Mouse (Mus musculus): ENCODE results near the gene Pde4d. TPM values are rescaled to one million over a fixed set of nuclear protein-coding genes. Genes with fewer than 3 reads are reported as not detected.

Pde4d gene
- polyA plus RNA-seq, 1 experiment from 2014 or later = 9.8 TPM

- H3K36me3 ChIP-seq (replicated peaks) = no peaks in the 10 kb centered on the region
- H3K4me1 ChIP-seq = peaks cover 30% of the 10 kb centered on the region
- H3K4me3 ChIP-seq = no peak overlapping the region; the same call in 1 of the 2 replicates
- H3K27me3 ChIP-seq (ENCODE audit: poor library complexity, severe bottlenecking) = no peaks in the 10 kb centered on the region
- WGBS = 2% methylated on average over 3 of the region's 3 CpGs
- H3K9me3 ChIP-seq = no peaks in the 10 kb centered on the region
- H3K27ac ChIP-seq = peak overlapping the region; percentile 53; the same call in 1 of the 2 replicates
- DNase-seq (ENCODE audit: extremely low spot score, low spot score) = no peak
Measured at GRCm38 (mm10) chr13:109633037-109633418, 1183.3 kb downstream of the Pde4d start.

- H3K4me3 ChIP-seq = no peak overlapping the region
- WGBS = 74% methylated on average over 10 of the region's 10 CpGs
- no peaks in the 10 kb centered on the region for H3K36me3 ChIP-seq (replicated peaks)
- no peaks in the 10 kb centered on the region for H3K9me3 ChIP-seq
- H3K27me3 ChIP-seq (ENCODE audit: poor library complexity, severe bottlenecking) = no peaks in the 10 kb centered on the region
- no peak for DNase-seq (ENCODE audit: extremely low spot score, low spot score)
- H3K4me1 ChIP-seq = peaks cover 30% of the 10 kb centered on the region
- no peak overlapping the region for H3K27ac ChIP-seq
Measured at GRCm38 (mm10) chr13:109635901-109636520, 1186.3 kb downstream of the Pde4d start.

GRCm38 (mm10) chr13:109638273-109638672 lies 1188.5 kb downstream of the Pde4d start:
- Histone ChIP-seq H3K4me3 (no peak overlapping the region), H3K36me3 (replicated peaks) (no peaks in the 10 kb centered on the region), H3K4me1 (peaks cover 11% of the 10 kb centered on the region), H3K27ac (no peak overlapping the region), H3K27me3 (ENCODE audit: poor library complexity, severe bottlenecking) (no peaks in the 10 kb centered on the region), H3K9me3 (no peaks in the 10 kb centered on the region)
- DNase-seq (ENCODE audit: extremely low spot score, low spot score) = no peak

- DNase-seq (ENCODE audit: extremely low spot score, low spot score) = no peak
- no peaks in the 10 kb centered on the region for H3K36me3 ChIP-seq (replicated peaks)
- no peak overlapping the region for H3K4me3 ChIP-seq
- no peaks in the 10 kb centered on the region for H3K27me3 ChIP-seq (ENCODE audit: poor library complexity, severe bottlenecking)
- H3K4me1 ChIP-seq = peaks cover 4% of the 10 kb centered on the region; the same call in 1 of the 2 replicates
- 84% methylated on average over 6 of the region's 6 CpGs for WGBS
- H3K27ac ChIP-seq = no peak overlapping the region
- H3K9me3 ChIP-seq = no peaks in the 10 kb centered on the region
Measured at GRCm38 (mm10) chr13:109639286-109639685, 1189.5 kb downstream of the Pde4d start.

- DNase-seq (ENCODE audit: extremely low spot score, low spot score) = no peak
- no peak overlapping the region for H3K27ac ChIP-seq
- 83% methylated on average over 6 of the region's 6 CpGs for WGBS
- H3K4me3 ChIP-seq = no peak overlapping the region
- no peaks in the 10 kb centered on the region for H3K36me3 ChIP-seq (replicated peaks)
- peaks cover 9% of the 10 kb centered on the region for H3K4me1 ChIP-seq
- H3K27me3 ChIP-seq (ENCODE audit: poor library complexity, severe bottlenecking) = no peaks in the 10 kb centered on the region
- no peaks in the 10 kb centered on the region for H3K9me3 ChIP-seq
Measured at GRCm38 (mm10) chr13:109641562-109641961, 1191.8 kb downstream of the Pde4d start.

GRCm38 (mm10) chr13:109643419-109643818 lies 1193.7 kb downstream of the Pde4d start:
- DNase-seq (ENCODE audit: extremely low spot score, low spot score) = no peak
- H3K36me3 ChIP-seq (replicated peaks) = no peaks in the 10 kb centered on the region

GRCm38 (mm10) chr13:109644086-109644485 lies 1194.3 kb downstream of the Pde4d start:
- Histone ChIP-seq H3K36me3 (replicated peaks) (no peaks in the 10 kb centered on the region), H3K27me3 (ENCODE audit: poor library complexity, severe bottlenecking) (no peaks in the 10 kb centered on the region), H3K9me3 (no peaks in the 10 kb centered on the region), H3K4me1 (peaks cover 13% of the 10 kb centered on the region), H3K4me3 (no peak overlapping the region), H3K27ac (no peak overlapping the region)
- WGBS = 87% methylated on average over 2 of the region's 2 CpGs
- no peak for DNase-seq (ENCODE audit: extremely low spot score, low spot score)

More at GRCm38 (mm10) chr13:109643419-109643818, 1193.7 kb downstream of the Pde4d start:
- Histone ChIP-seq H3K4me3 (no peak overlapping the region), H3K27ac (no peak overlapping the region), H3K4me1 (peaks cover 13% of the 10 kb centered on the region), H3K27me3 (ENCODE audit: poor library complexity, severe bottlenecking) (no peaks in the 10 kb centered on the region), H3K9me3 (no peaks in the 10 kb centered on the region)
- WGBS = 77% methylated on average over 3 of the region's 3 CpGs

- no peak for DNase-seq (ENCODE audit: extremely low spot score, low spot score)
- no peak overlapping the region for H3K27ac ChIP-seq
- WGBS = 63% methylated on average over 10 of the region's 10 CpGs
- no peaks in the 10 kb centered on the region for H3K9me3 ChIP-seq
- no peaks in the 10 kb centered on the region for H3K27me3 ChIP-seq (ENCODE audit: poor library complexity, severe bottlenecking)
- H3K4me3 ChIP-seq = no peak overlapping the region
- peaks cover 13% of the 10 kb centered on the region for H3K4me1 ChIP-seq
- no peaks in the 10 kb centered on the region for H3K36me3 ChIP-seq (replicated peaks)
Measured at GRCm38 (mm10) chr13:109645284-109645909, 1195.6 kb downstream of the Pde4d start.

- H3K4me3 ChIP-seq = no peak overlapping the region
- H3K9me3 ChIP-seq = no peaks in the 10 kb centered on the region
- DNase-seq (ENCODE audit: extremely low spot score, low spot score) = no peak
- no peak overlapping the region for H3K27ac ChIP-seq
- H3K27me3 ChIP-seq (ENCODE audit: poor library complexity, severe bottlenecking) = no peaks in the 10 kb centered on the region
- H3K36me3 ChIP-seq (replicated peaks) = no peaks in the 10 kb centered on the region
- 73% methylated on average over 6 of the region's 6 CpGs for whole genome bisulfite sequencing
- peaks cover 16% of the 10 kb centered on the region for H3K4me1 ChIP-seq
Measured at GRCm38 (mm10) chr13:109645910-109646284, 1196.1 kb downstream of the Pde4d start.

- no peak overlapping the region for H3K4me3 ChIP-seq
- H3K4me1 ChIP-seq = peaks cover 17% of the 10 kb centered on the region
- no peaks in the 10 kb centered on the region for H3K27me3 ChIP-seq (ENCODE audit: poor library complexity, severe bottlenecking)
- no peak overlapping the region for H3K27ac ChIP-seq
- no peaks in the 10 kb centered on the region for H3K36me3 ChIP-seq (replicated peaks)
- H3K9me3 ChIP-seq = no peaks in the 10 kb centered on the region
- WGBS = 71% methylated on average over 11 of the region's 11 CpGs
- DNase-seq (ENCODE audit: extremely low spot score, low spot score) = no peak
Measured at GRCm38 (mm10) chr13:109646597-109647232, 1197.0 kb downstream of the Pde4d start.

GRCm38 (mm10) chr13:109647479-109648199 lies 1197.9 kb downstream of the Pde4d start:
- peaks cover 26% of the 10 kb centered on the region for H3K4me1 ChIP-seq
- no peaks in the 10 kb centered on the region for H3K36me3 ChIP-seq (replicated peaks)
- DNase-seq (ENCODE audit: extremely low spot score, low spot score) = no peak
- WGBS = 85% methylated on average over 7 of the region's 7 CpGs
- H3K9me3 ChIP-seq = no peaks in the 10 kb centered on the region
- H3K4me3 ChIP-seq = no peak overlapping the region
- H3K27ac ChIP-seq = no peak overlapping the region
- no peaks in the 10 kb centered on the region for H3K27me3 ChIP-seq (ENCODE audit: poor library complexity, severe bottlenecking)

- Histone ChIP-seq H3K27ac (no peak overlapping the region), H3K9me3 (no peaks in the 10 kb centered on the region), H3K36me3 (replicated peaks) (no peaks in the 10 kb centered on the region), H3K4me1 (peaks cover 33% of the 10 kb centered on the region), H3K4me3 (no peak overlapping the region), H3K27me3 (ENCODE audit: poor library complexity, severe bottlenecking) (no peaks in the 10 kb centered on the region)
- 85% methylated on average over 3 of the region's 3 CpGs for WGBS
- no peak for DNase-seq (ENCODE audit: extremely low spot score, low spot score)
Measured at GRCm38 (mm10) chr13:109648311-109648710, 1198.6 kb downstream of the Pde4d start.

Measured in forebrain, embryonic 10.5 days (tissue).